Mouse (Mus musculus): ENCODE measurements around the gene Skp1a. TPM values are rescaled to one million over a fixed set of nuclear protein-coding genes. Genes with fewer than 3 reads are reported as not detected.

Skp1a gene
- polyA plus RNA-seq (2015; fragmentation: Nextera tagmentation; extraction: Ambion mirVana) = 476 and 543 TPM in 2 replicates

DNA sequence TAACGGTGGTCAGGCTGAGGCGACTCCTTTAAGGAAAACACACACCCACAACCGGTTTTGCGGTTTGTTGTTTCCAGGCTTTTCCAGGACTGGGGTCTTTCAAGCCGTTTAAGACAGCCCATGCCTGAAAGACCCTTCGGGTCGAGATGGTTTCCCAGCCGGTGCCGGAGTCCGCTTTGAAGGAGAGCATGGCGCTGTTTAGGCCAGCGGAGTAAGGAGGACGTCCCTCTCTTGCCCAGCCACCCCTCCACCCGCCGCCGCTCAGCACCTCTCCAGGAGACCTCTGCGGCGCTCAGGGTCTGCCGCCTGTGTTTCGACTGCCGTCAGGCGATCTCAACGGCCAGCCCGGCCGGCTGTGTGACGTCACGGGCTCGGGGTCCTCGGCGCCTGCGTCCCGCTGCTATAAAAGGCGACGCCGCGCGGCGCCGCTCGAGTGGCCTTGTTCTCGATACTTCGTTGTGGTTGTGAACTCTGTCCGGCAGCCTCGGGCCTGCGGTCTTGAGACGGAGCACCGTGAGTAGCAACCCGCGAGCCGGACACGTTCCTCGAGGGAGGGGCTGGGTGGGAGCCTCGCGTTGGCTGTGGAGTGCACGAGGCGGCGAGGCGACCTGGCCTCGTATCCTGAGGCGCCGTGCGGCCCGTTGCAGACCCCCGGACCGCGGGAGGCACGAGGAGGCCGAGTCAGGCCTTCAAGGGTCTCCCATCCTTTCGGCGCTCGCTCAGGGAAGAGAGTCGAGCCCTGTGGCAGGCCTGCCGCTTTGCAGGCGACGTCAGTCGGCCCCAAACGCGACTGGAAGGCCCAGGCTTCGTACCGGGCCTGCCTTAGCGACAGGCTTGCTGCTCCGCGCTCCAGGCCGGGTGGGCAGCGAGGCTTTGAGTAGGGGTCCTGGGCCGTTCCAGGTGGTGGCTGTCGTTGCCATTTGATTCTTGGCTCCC is at the start of gene Skp1a:
Gene Skp1a (plus strand): TSS at position 390 of the 936 bp plus-strand sequence.

DNA sequence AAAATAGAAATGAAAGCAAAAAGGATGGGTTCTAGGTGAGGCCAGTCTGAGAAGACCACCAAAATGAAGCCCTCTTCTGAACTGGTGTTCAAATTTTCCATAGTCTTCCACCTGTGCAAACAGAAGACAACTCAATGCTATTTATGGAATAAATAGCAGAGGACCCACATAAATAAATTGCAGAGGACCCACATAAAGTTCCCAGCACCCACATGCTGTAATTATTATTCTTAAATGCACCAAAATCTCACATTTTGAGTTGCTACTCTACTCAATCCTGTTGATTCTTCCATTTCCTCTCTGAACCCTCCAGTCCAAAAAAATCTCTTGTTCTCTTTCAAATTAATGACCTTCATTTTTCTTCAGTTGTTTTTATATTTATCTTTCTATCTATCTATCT is 17.9 kb upstream of the Skp1a start, which contains the start of gene Olfr1371:
Gene Olfr1371 (minus strand): TSS at position 101 of the 400 bp plus-strand sequence.

DNA sequence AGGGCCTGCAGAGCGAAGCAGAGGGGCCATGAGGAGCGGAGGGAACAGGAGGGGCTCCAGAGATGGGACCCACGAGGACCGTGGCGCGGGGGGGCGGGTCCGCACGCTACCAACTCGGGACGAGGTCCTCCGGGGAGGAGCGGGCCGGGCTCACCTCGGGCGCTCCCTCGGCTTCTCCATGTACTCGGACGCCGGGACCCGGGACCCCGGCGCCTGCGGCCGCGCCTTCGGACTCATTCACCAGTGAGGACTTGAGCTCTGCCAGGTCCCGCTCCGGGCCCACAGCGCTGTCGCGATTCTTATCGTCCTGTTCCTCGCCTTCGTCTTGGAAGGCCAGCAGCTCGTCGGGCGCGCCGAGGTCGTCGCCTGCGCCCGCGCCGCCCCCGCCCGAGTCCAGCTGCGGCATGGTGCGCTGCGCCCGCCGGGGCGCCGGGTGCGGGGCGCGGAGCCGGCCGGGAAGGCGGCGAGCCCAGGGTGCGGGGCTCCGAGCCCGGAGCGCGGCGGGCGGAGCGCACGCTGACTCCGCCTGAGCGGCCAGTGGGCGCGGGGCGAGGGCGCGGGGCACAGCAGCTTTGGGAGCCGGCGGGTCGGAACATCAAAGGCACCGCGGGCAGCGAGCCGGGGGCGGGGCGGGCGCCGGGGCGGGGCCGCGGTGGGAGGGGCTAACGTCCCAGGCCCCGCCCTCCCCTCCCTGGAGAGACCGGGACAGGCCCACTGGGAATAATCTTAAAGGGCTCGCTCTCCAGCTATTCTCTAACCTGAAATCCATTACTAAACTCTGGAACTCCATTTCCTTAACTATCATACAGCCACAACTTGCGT is 51.2 kb downstream of the Skp1a start, which contains the start of gene Tcf7:
Gene Tcf7 (minus strand): TSS at position 241 of the 822 bp plus-strand sequence.

Other genes with a start within 250 kb of the Skp1a start
- 202 and 227 TPM in 2 replicates for gene Ube2b, start 231.2 kb upstream of the Skp1a start, polyA plus RNA-seq (2015; fragmentation: Nextera tagmentation; extraction: Ambion mirVana)
- gene Cdkl3, start 227.8 kb upstream of the Skp1a start, polyA plus RNA-seq (2015; fragmentation: Nextera tagmentation; extraction: Ambion mirVana) = 5.8 and 6.3 TPM in 2 replicates
- 49.4 and 55.4 TPM in 2 replicates for gene Ppp2ca, start 133.3 kb upstream of the Skp1a start, polyA plus RNA-seq (2015; fragmentation: Nextera tagmentation; extraction: Ambion mirVana)
- gene Olfr1373, start 86.5 kb upstream of the Skp1a start, polyA plus RNA-seq (2015; fragmentation: Nextera tagmentation; extraction: Ambion mirVana) = not detected in 2 replicates
- gene Olfr1371, start 18.0 kb upstream of the Skp1a start, polyA plus RNA-seq (2015; fragmentation: Nextera tagmentation; extraction: Ambion mirVana) = not detected in 2 replicates
- gene Tcf7, start 51.0 kb downstream of the Skp1a start, polyA plus RNA-seq (2015; fragmentation: Nextera tagmentation; extraction: Ambion mirVana) = 3.3 and 4.6 TPM in 2 replicates
- 194 and 219 TPM in 2 replicates for gene Vdac1, start 128.9 kb downstream of the Skp1a start, polyA plus RNA-seq (2015; fragmentation: Nextera tagmentation; extraction: Ambion mirVana)
- gene 9530068E07Rik, start 164.4 kb downstream of the Skp1a start, polyA plus RNA-seq (2015; fragmentation: Nextera tagmentation; extraction: Ambion mirVana) = 228 and 258 TPM in 2 replicates